Mouse (Mus musculus) adrenal gland, postnatal 25 days (tissue): Measurements from ENCODE around the gene Ly6g6d. TPM values are rescaled to one million over a fixed set of nuclear protein-coding genes. Genes with fewer than 3 reads are reported as not detected.
A peak's percentile ranks its signal among the peaks of the same experiment; 100 is the strongest.
"Not testable (repeated sequence)": the region's sequence is repeated elsewhere in the genome, so short reads cannot be mapped to it uniquely, and the experiment has no call there.

Experiments
- DNase-seq: peaks from one replicate; pipeline ENCODE4 v3.0.0; 2021; ENCODE audit warnings: mixed read lengths
- total RNA-seq: library from RNA; stranded (reverse); gene quantifications from 2 replicates; pipeline ENCODE4 v1.2.3, GENCODE M21; 2021

Gene Ly6g6d
- total RNA-seq, 1 experiment from 2014 or later = 1.5 TPM

- DNase-seq = no peak
These were observed 29.5 kb downstream of the Ly6g6d start for GRCm38 (mm10) chr17:35048149-35048931.

GRCm38 (mm10) chr17:35047688-35048087 is 30.2 kb downstream of the Ly6g6d start:
- DNase-seq = no peak

- peak; percentile 95 for DNase-seq
These were observed 31.0 kb downstream of the Ly6g6d start, which contains the start of gene Msh5 for GRCm38 (mm10) chr17:35046681-35047455. Gene Msh5, minus strand, starts transcription at chr17:35046745.

GRCm38 (mm10) chr17:35045807-35046680 is 31.8 kb downstream of the Ly6g6d start:
- no peak for DNase-seq

- no peak for DNase-seq
These were observed 32.7 kb downstream of the Ly6g6d start for GRCm38 (mm10) chr17:35044904-35045806.

GRCm38 (mm10) chr17:35043794-35044193 is 34.1 kb downstream of the Ly6g6d start:
- DNase-seq = no peak

GRCm38 (mm10) chr17:35039121-35039873 is 38.6 kb downstream of the Ly6g6d start:
- DNase-seq = no peak

- DNase-seq = no peak
These were observed 43.0 kb downstream of the Ly6g6d start for GRCm38 (mm10) chr17:35034896-35035295.

- not testable (repeated sequence) for DNase-seq
These were observed 44.2 kb downstream of the Ly6g6d start for GRCm38 (mm10) chr17:35033703-35034102.

- DNase-seq = no peak
These were observed 45.5 kb downstream of the Ly6g6d start for GRCm38 (mm10) chr17:35032323-35032870.

GRCm38 (mm10) chr17:35031880-35032279 is 46.0 kb downstream of the Ly6g6d start:
- no peak for DNase-seq

- DNase-seq = no peak
These were observed 46.6 kb downstream of the Ly6g6d start for GRCm38 (mm10) chr17:35031272-35031671.

GRCm38 (mm10) chr17:35029691-35030532 is 48.0 kb downstream of the Ly6g6d start:
- DNase-seq = no peak

- no peak for DNase-seq
These were observed 49.5 kb downstream of the Ly6g6d start for GRCm38 (mm10) chr17:35028315-35028714.

GRCm38 (mm10) chr17:35027277-35028068 is 50.4 kb downstream of the Ly6g6d start, which contains the start of gene Sapcd1:
Gene Sapcd1, minus strand, starts transcription at chr17:35028016.
- DNase-seq = no peak

GRCm38 (mm10) chr17:35026206-35026605 is 51.7 kb downstream of the Ly6g6d start:
- DNase-seq = no peak

GRCm38 (mm10) chr17:35024691-35025488 is 53.0 kb downstream of the Ly6g6d start:
- DNase-seq = no peak
